Comparison of ENCODE assay signal across 9 mouse cellular contexts in the genomic region with DNA sequence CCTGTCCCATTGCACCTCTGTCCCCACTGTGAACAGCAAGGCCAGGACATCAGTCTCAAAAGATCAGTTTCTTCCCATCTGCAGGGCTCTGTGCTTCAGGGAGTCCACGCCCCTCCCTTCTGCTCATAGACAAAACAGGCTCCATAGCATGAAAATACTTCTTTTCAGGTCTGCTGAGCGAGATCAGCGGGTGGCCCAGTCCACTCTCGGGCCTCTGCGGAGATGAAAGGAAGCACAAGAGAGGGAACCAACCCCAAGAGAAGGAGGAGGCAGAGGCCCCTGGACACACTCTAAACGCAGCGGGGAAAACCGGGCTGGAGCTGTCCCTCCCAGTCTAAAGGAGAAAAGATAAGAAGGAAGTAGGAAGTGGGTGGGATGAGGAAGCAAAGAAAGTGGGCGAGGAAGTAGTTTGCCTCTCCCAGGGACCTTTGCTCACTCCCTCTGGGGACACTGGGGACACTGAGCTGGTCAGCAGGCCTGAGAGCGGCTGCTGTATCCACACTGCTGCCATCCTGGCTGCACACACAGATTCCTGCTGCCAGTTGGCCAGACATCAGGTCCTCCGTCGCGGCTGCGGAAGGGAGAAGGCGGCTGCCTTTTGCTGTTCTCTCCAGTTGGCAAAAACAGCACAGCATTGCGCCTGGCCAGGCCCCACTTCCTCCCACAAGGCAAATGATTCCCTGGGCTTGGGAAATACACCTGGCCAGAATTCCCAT.
DNase-seq lines count a peak whose midpoint lies in the region; ATAC-seq lines count a peak whose summit lies in the region.
"Had no signal": no experiment of that assay in that cellular context is flagged by ENCODE, and none has a peak within 500 bp of the region (broad histone marks: within the 10 kb centered on the region; RNA-seq: fewer than 3 reads in every experiment).

No protein-coding gene starts in this region.

- H3K9ac ChIP-seq in hindbrain, embryonic 11.5 days (ENCODE audit: low read depth, low read length): peak overlapping the region; percentile 21; the same call in 1 of the 2 replicates

- peak; percentile 58 for ATAC-seq in hindbrain, embryonic 11.5 days (ENCODE audit: low FRiP score)
- ATAC-seq in erythroid progenitor cell, adult 5-6 weeks (replicated peaks; ENCODE audit: low FRiP score, poor library complexity, severe bottlenecking): no peak

- peaks cover 8% of the 10 kb centered on the region for H3K27me3 ChIP-seq in hindbrain, embryonic 11.5 days (ENCODE audit: control insufficient read depth, insufficient read depth, low read length)

- no peak overlapping the region for H3K4me3 ChIP-seq in hindbrain, embryonic 11.5 days (ENCODE audit: low read depth, low read length)

- 1% methylated on average over 16 of the region's 16 CpGs for WGBS in hindbrain, embryonic 11.5 days

- H3K4me2 ChIP-seq in hindbrain, embryonic 11.5 days (replicated peaks; ENCODE audit: low read depth, low read length): peak overlapping the region; percentile 33

- peak overlapping the region; percentile 17 for H3K27ac ChIP-seq in hindbrain, embryonic 11.5 days (ENCODE audit: low read depth, low read length)
- H3K27ac ChIP-seq: macrophage had no signal

- H3K9me3 ChIP-seq in hindbrain, embryonic 11.5 days (ENCODE audit: control insufficient read depth, low read length): no peaks in the 10 kb centered on the region

- peak; percentile 57 for DNase-seq in ES-CJ7 (ENCODE audit: low read depth, low spot score)
- peak; percentile 81 to 85 for DNase-seq in cerebellum, postnatal 25 days
- DNase-seq in gastrocnemius, adult 18-20 months (ENCODE audit: low spot score): peak; percentile 93
- DNase-seq in hindbrain, embryonic 11.5 days (ENCODE audit: low spot score): peak; percentile 64
- peak; percentile 85 for DNase-seq in layer of hippocampus, adult 9-11 months
- peak; percentile 79 to 80 for DNase-seq in lung, adult 18-20 months
- peak; percentile 70 for DNase-seq in ovary, postnatal 14 days (ENCODE audit: low spot score)

- no peaks in the 10 kb centered on the region for H3K36me3 ChIP-seq in hindbrain, embryonic 11.5 days (ENCODE audit: control insufficient read depth, insufficient read depth, low read length)

- peaks cover 15% of the 10 kb centered on the region for H3K4me1 ChIP-seq in hindbrain, embryonic 11.5 days (replicated peaks; ENCODE audit: control insufficient read depth, insufficient read depth, low read length)
